Mouse (Mus musculus) midbrain, embryonic 13.5 days (tissue): ENCODE data around the gene Pde1c. TPM values are rescaled to one million over a fixed set of nuclear protein-coding genes. Genes with fewer than 3 reads are reported as not detected.

Experiments
- ATAC-seq: fragments of 200-750 bp; cut with Nextera tagmentation; 2 replicates; pipeline ENCODE4 v1.8.0; 2017; ENCODE audit warnings: mild to moderate bottlenecking, moderate TSS enrichment, moderate library complexity
- H3K27ac ChIP-seq: fragments of 300-500 bp; sonication (generic); 2 replicates; pipeline ENCODE4 v1.5.1; 2015; ENCODE audit warnings: inconsistent platforms, mild to moderate bottlenecking, moderate library complexity
- H3K27me3 ChIP-seq: fragments of 300-500 bp; sonication (generic); 2 replicates; pipeline ENCODE4 v1.6.1; 2015; ENCODE audit warnings: mild to moderate bottlenecking, inconsistent platforms
- H3K36me3 ChIP-seq: fragments of 300-500 bp; sonication (generic); 2 replicates; pipeline ENCODE4 v1.6.1; 2015; ENCODE audit warnings: mild to moderate bottlenecking, inconsistent platforms
- H3K4me1 ChIP-seq: fragments of 300-500 bp; sonication (generic); replicated peaks from 2 replicates; pipeline ENCODE4 v1.6.1; 2015; ENCODE audit warnings: inconsistent platforms
- H3K4me2 ChIP-seq: fragments of 300-500 bp; sonication (generic); replicated peaks from 2 replicates; pipeline ENCODE4 v1.6.1; 2015; ENCODE audit warnings: moderate library complexity, mild to moderate bottlenecking, inconsistent platforms
- H3K4me3 ChIP-seq: fragments of 300-500 bp; sonication (generic); replicated peaks from 2 replicates; pipeline ENCODE4 v1.5.1; 2015; ENCODE audit warnings: mild to moderate bottlenecking, inconsistent platforms
- H3K9ac ChIP-seq: fragments of 300-500 bp; sonication (generic); replicated peaks from 2 replicates; pipeline ENCODE4 v1.6.1; 2015; ENCODE audit warnings: mild to moderate bottlenecking, inconsistent platforms
- H3K9me3 ChIP-seq: fragments of 300-500 bp; sonication (generic); 2 replicates; pipeline ENCODE4 v1.6.1; 2016; ENCODE audit warnings: mild to moderate bottlenecking, inconsistent platforms
- WGBS: fragments of 180-500 bp; shearing (Covaris S2); methylation state at CpG from one replicate; pipeline ENCODE4 v1.1.7; 2015; 5-methylcytosine and 5-hydroxymethylcytosine counted together
- polyA plus RNA-seq: library from polyadenylated mRNA; unstranded; fragments of >200 nt; fragmentation: Nextera tagmentation; extraction: Ambion mirVana; gene quantifications from 2 replicates; pipeline ENCODE4 v1.2.1, GENCODE M21; 2015

Gene Pde1c
- polyA plus RNA-seq, 1 experiment from 2014 or later = 7.1 TPM

GRCm38 (mm10) chr6:56172172-56172571 is 396.7 kb downstream of the Pde1c start:
- no peak for ATAC-seq
- 87% methylated on average over 2 of the region's 2 CpGs for WGBS
- Histone ChIP-seq H3K27me3 (no peaks in the 10 kb centered on the region), H3K9me3 (no peaks in the 10 kb centered on the region), H3K4me1 (no peaks in the 10 kb centered on the region), H3K4me2 (no peak overlapping the region), H3K4me3 (no peak overlapping the region), H3K9ac (no peak overlapping the region), H3K27ac (no peak overlapping the region), H3K36me3 (no peaks in the 10 kb centered on the region)

DNA sequence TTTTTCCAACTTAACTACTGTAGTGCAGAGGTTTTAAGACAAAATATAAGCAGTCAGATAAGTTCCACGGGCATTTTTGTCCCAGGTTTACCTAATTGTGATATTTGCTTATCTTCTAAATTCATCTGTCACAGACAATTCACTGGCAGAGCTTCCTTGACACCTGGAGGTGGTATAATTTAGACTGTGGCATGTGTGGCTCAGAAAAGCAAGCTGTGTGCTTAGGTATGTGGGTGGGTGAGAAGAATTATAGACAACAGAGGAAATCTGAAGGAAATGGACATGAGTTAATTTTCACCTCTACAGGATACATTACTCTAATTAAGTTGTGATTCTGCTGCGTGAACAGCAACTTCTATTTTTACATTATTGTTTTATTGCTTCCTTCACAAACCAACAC is 400.2 kb downstream of the Pde1c start:
- Histone ChIP-seq H3K27ac (no peak overlapping the region), H3K9me3 (no peaks in the 10 kb centered on the region), H3K27me3 (no peaks in the 10 kb centered on the region), H3K9ac (no peak overlapping the region), H3K36me3 (no peaks in the 10 kb centered on the region), H3K4me3 (no peak overlapping the region), H3K4me2 (no peak overlapping the region), H3K4me1 (no peaks in the 10 kb centered on the region)
- no peak for ATAC-seq
- WGBS = 83% methylated on average over 2 of the region's 2 CpGs

DNA sequence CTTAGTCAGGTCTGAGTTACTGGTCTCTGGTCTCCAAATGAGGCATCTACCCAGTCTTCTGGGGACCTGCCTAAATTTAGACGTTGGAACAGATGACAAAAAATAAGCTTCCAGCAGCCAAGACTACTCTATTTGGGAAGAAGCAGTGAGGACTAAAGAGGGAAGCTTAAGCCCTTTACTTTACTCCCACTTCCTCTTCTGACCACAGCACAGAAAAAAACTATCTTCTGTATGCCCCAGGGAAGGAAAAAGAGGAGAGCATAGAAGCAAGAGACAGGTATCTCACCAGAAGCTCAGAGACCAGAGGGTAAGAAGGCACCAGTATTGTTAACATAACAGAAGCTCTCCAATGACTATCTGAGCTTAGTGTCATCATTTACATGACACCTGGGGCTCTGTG is 410.7 kb downstream of the Pde1c start:
- no peak overlapping the region for H3K4me3 ChIP-seq
- H3K4me2 ChIP-seq = no peak overlapping the region
- no peaks in the 10 kb centered on the region for H3K36me3 ChIP-seq
- ATAC-seq = no peak
- no peak overlapping the region for H3K9ac ChIP-seq
- 74% methylated on average over 1 of the region's 1 CpGs for WGBS
- H3K27ac ChIP-seq = no peak overlapping the region
- no peaks in the 10 kb centered on the region for H3K9me3 ChIP-seq
- no peaks in the 10 kb centered on the region for H3K4me1 ChIP-seq
- H3K27me3 ChIP-seq = no peaks in the 10 kb centered on the region

DNA sequence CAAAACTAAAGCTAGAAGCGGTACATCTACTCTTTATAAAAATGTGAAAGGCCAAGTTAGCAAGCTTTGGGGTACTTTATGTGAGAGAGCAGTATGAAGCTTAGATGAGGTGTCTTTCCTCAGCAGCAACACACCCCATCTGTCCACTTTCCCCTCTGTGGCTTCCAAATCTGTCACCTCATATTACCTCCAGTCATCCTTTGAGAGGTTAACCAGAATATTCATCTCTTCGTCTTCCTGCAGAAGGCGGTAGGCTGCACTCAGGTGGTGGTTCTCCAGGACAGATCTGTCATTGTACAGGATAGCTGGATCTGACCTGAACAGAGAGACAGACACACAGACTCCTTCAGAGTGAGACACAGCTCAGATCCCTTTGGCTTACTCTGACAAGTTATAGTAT is 412.1 kb downstream of the Pde1c start:
- WGBS = 92% methylated on average over 3 of the region's 3 CpGs
- Histone ChIP-seq H3K4me3 (no peak overlapping the region), H3K9me3 (no peaks in the 10 kb centered on the region), H3K27ac (no peak overlapping the region), H3K4me2 (no peak overlapping the region), H3K36me3 (no peaks in the 10 kb centered on the region), H3K4me1 (no peaks in the 10 kb centered on the region), H3K9ac (no peak overlapping the region), H3K27me3 (no peaks in the 10 kb centered on the region)
- no peak for ATAC-seq

DNA sequence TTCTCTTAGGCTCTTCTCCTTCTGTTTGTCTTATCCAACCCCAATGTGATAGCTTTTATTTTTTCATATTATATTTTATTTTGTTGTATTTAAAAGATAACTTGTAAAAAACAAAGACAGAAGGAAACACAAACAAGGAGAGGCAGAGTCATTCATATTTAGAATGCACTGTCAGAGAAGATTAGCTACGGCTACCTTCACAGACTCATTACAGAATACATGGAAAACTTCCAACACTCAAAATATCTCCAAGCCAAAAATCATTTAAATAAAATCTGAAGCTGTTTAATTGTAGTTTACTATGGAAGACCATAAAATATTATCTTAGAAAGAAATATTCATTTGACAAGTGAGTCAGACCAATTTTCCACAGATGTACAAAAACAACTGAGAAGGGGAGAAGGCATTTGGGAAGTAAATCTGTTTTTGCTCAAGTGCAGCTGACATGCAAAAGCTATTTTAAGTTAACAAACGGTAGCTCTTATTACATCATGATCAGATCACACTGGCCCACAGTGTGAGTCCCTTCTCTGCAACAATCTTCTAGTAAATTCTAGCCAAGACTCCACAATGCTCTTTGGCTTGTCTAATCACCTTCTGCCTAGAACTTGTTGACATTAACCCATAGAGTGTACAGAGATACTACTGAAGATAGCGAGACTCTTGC is 438.3 kb downstream of the Pde1c start:
- H3K9ac ChIP-seq = no peak overlapping the region
- 86% methylated on average over 3 of the region's 3 CpGs for WGBS

GRCm38 (mm10) chr6:56099520-56100101 is 469.3 kb downstream of the Pde1c start:
- Histone ChIP-seq H3K4me2 (no peak overlapping the region), H3K4me1 (no peaks in the 10 kb centered on the region), H3K27me3 (no peaks in the 10 kb centered on the region), H3K36me3 (no peaks in the 10 kb centered on the region), H3K9me3 (peaks cover 13% of the 10 kb centered on the region), H3K27ac (no peak overlapping the region), H3K9ac (no peak overlapping the region), H3K4me3 (no peak overlapping the region)
- ATAC-seq = no peak
- 95% methylated on average over 2 of the region's 2 CpGs for WGBS

More for the DNA sequence above, 438.3 kb downstream of the Pde1c start:
- no peaks in the 10 kb centered on the region for H3K36me3 ChIP-seq
- H3K4me3 ChIP-seq = no peak overlapping the region
- no peaks in the 10 kb centered on the region for H3K9me3 ChIP-seq
- H3K27me3 ChIP-seq = no peaks in the 10 kb centered on the region
- ATAC-seq = no peak
- no peak overlapping the region for H3K4me2 ChIP-seq
- H3K27ac ChIP-seq = no peak overlapping the region
- H3K4me1 ChIP-seq = no peaks in the 10 kb centered on the region

DNA sequence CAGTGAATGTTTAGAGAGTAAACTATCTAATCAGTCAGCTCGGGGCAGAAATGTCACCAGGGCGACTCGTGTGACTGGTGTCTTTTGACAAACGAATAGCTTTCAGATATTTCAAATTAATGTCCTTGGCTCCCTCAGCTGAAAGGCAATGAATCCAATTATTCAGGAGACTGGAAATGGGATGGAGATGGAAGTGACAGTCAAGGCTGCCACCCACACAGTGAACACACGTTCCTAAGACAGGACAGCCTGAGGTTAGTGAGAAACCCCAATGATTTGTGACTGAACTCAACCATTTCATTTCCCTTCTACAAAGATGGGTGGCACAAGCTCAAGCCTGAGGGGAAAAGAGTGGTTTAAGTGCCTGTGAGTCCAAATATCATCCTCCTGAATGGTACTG is 470.5 kb downstream of the Pde1c start:
- H3K27ac ChIP-seq = no peak overlapping the region
- H3K9ac ChIP-seq = no peak overlapping the region
- no peaks in the 10 kb centered on the region for H3K36me3 ChIP-seq
- peaks cover 13% of the 10 kb centered on the region for H3K9me3 ChIP-seq
- H3K4me2 ChIP-seq = no peak overlapping the region
- no peak overlapping the region for H3K4me3 ChIP-seq
- no peaks in the 10 kb centered on the region for H3K4me1 ChIP-seq
- 64% methylated on average over 5 of the region's 5 CpGs for WGBS
- no peak for ATAC-seq
- no peaks in the 10 kb centered on the region for H3K27me3 ChIP-seq

DNA sequence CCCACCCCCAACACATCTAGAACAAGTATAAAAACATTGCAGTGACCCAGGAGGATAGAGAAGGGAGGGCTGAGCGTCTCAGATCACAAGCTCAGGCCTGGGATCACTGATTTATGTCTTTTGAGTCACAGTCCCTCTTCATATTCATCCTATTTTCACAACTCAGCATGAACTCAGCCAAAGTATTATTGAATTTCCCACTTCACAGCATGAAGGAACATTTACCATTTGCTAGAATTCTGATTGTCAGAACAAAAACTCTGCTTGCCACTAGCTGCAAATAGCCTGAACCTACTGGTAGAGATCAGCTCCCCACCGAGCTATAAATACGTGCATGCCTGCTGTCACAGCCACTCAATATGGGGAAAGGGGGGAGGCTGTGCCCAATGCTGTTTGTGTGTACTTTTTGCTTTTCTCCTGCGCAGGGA is 492.5 kb downstream of the Pde1c start:
- Histone ChIP-seq H3K4me1 (no peaks in the 10 kb centered on the region), H3K4me2 (no peak overlapping the region), H3K27me3 (peaks cover 2% of the 10 kb centered on the region; the same call in 1 of the 2 replicates), H3K9me3 (no peaks in the 10 kb centered on the region), H3K4me3 (no peak overlapping the region), H3K27ac (no peak overlapping the region), H3K36me3 (no peaks in the 10 kb centered on the region), H3K9ac (no peak overlapping the region)
- ATAC-seq = peak; percentile 85
- WGBS = 29% methylated on average over 4 of the region's 4 CpGs

- no peaks in the 10 kb centered on the region for H3K36me3 ChIP-seq
- no peaks in the 10 kb centered on the region for H3K4me1 ChIP-seq
- no peak overlapping the region for H3K27ac ChIP-seq
- H3K4me2 ChIP-seq = no peak overlapping the region
- H3K4me3 ChIP-seq = no peak overlapping the region
- H3K27me3 ChIP-seq = peaks cover 2% of the 10 kb centered on the region; the same call in 1 of the 2 replicates
- no peaks in the 10 kb centered on the region for H3K9me3 ChIP-seq
- H3K9ac ChIP-seq = no peak overlapping the region
- no peak for ATAC-seq
Measured at GRCm38 (mm10) chr6:56068516-56068915, 500.4 kb downstream of the Pde1c start.

DNA sequence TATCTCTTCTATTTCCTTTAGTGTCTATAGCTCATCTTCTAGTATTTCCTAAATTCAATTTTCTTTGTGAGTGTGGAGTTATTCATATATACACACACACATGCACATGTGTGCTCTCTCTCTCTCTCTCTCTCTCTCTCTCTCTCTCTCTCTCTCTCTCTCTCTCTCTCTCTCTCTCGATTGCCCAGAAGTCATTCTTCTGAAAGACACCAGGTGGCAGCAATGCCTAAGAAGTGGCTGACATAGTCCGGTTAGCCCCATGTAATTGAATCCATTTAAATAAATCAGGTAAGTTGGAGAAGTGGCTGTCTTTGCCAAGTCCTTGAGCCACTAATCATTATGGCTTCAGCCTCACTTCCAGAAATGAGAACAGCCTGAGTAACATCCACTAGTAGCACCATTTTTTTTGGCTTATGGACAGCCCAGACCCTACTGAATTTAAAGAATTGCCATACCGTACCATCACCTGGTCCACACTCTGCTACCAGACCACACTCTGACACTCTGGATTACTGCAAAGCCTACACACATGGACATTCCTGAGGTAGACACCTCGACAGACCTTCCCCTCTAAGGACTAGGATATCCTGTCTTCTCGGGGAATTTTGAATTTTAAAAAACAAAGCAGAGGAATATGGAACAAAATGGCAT is 502.1 kb downstream of the Pde1c start:
- Histone ChIP-seq H3K27me3 (no peaks in the 10 kb centered on the region), H3K9me3 (no peaks in the 10 kb centered on the region), H3K9ac (no peak overlapping the region), H3K4me1 (no peaks in the 10 kb centered on the region), H3K4me3 (no peak overlapping the region), H3K27ac (no peak overlapping the region), H3K36me3 (no peaks in the 10 kb centered on the region), H3K4me2 (no peak overlapping the region)
- ATAC-seq = peak; percentile 86
- 43% methylated on average over 5 of the region's 5 CpGs for WGBS

- H3K4me3 ChIP-seq = no peak overlapping the region
- no peak overlapping the region for H3K27ac ChIP-seq
- H3K9me3 ChIP-seq = no peaks in the 10 kb centered on the region
- H3K36me3 ChIP-seq = no peaks in the 10 kb centered on the region
- no peaks in the 10 kb centered on the region for H3K27me3 ChIP-seq
- H3K4me2 ChIP-seq = no peak overlapping the region
- no peaks in the 10 kb centered on the region for H3K4me1 ChIP-seq
- no peak for ATAC-seq
- no peak overlapping the region for H3K9ac ChIP-seq
Measured at GRCm38 (mm10) chr6:56063736-56064135, 505.2 kb downstream of the Pde1c start.

- H3K9ac ChIP-seq = no peak overlapping the region
- 31% methylated on average over 4 of the region's 4 CpGs for WGBS
Measured at GRCm38 (mm10) chr6:56049104-56049503, 519.8 kb downstream of the Pde1c start.

More at GRCm38 (mm10) chr6:56049104-56049503, 519.8 kb downstream of the Pde1c start:
- H3K9me3 ChIP-seq = no peaks in the 10 kb centered on the region
- H3K27ac ChIP-seq = no peak overlapping the region
- ATAC-seq = peak; percentile 69
- H3K4me3 ChIP-seq = no peak overlapping the region
- peaks cover 9% of the 10 kb centered on the region; the same call in 1 of the 2 replicates for H3K4me1 ChIP-seq
- no peaks in the 10 kb centered on the region for H3K36me3 ChIP-seq
- H3K27me3 ChIP-seq = no peaks in the 10 kb centered on the region
- H3K4me2 ChIP-seq = no peak overlapping the region
